Mouse (Mus musculus) adrenal gland, postnatal 25 days (tissue): ENCODE measurements around the gene Tmem89. TPM values are rescaled to one million over a fixed set of nuclear protein-coding genes. Genes with fewer than 3 reads are reported as not detected.

Source experiments
- total RNA-seq: library from RNA; stranded (reverse); gene quantifications from 2 replicates; pipeline ENCODE4 v1.2.3, GENCODE M21; 2021

The Tmem89 gene
- total RNA-seq, 1 experiment from 2014 or later, result not detected

Other genes starting within 250 kb of the Tmem89 start
- 29.3 and 30.7 TPM in 2 replicates for gene Prkar2a, start 225.3 kb upstream of the Tmem89 start, total RNA-seq
- gene Ip6k2, start 130.8 kb upstream of the Tmem89 start, total RNA-seq, result 79.3 and 92.7 TPM in 2 replicates
- gene Nckipsd, start 106.3 kb upstream of the Tmem89 start, total RNA-seq, result 7.3 and 10.6 TPM in 2 replicates
- gene Celsr3, start 88.3 kb upstream of the Tmem89 start, total RNA-seq, result 4.2 and 5.5 TPM in 2 replicates
- 10.3 and 16.4 TPM in 2 replicates for gene Slc26a6, start 61.3 kb upstream of the Tmem89 start, total RNA-seq
- 577 and 589 TPM in 2 replicates for gene Uqcrc1, start 22.0 kb downstream of the Tmem89 start, total RNA-seq
- gene Col7a1, start 39.0 kb downstream of the Tmem89 start, total RNA-seq, result 3.5 and 6.3 TPM in 2 replicates
- 0.82 TPM in 1 of 2 replicates, not detected in the other for gene Ucn2, start 71.4 kb downstream of the Tmem89 start, total RNA-seq
- 4.5 and 6.5 TPM in 2 replicates for gene Pfkfb4, start 77.2 kb downstream of the Tmem89 start, total RNA-seq
- gene Shisa5, start 123.9 kb downstream of the Tmem89 start, total RNA-seq, result 119 TPM in 2 replicates
- 18.8 and 23.3 TPM in 2 replicates for gene Trex1, start 145.1 kb downstream of the Tmem89 start, total RNA-seq
- gene Atrip, start 159.5 kb downstream of the Tmem89 start, total RNA-seq, result 18.1 and 20.5 TPM in 2 replicates
- gene Ccdc51, start 167.9 kb downstream of the Tmem89 start, total RNA-seq, result 15.7 and 21.0 TPM in 2 replicates
- 370 and 418 TPM in 2 replicates for gene Tma7, start 168.0 kb downstream of the Tmem89 start, total RNA-seq
- gene Plxnb1, start 180.8 kb downstream of the Tmem89 start, total RNA-seq, result 122 and 223 TPM in 2 replicates
- not detected in 2 replicates for gene Fbxw21, start 247.4 kb downstream of the Tmem89 start, total RNA-seq